Mouse (Mus musculus) retina, postnatal 1 day (tissue): Measurements from ENCODE around the gene Calr.
"Not testable (repeated sequence)": the region's sequence is repeated elsewhere in the genome, so short reads cannot be mapped to it uniquely, and the experiment has no call there.

ENCODE experiments used
- DNase-seq: peaks from one replicate; pipeline ENCODE4 v3.0.0-alpha.2; 2012

The Calr gene

GRCm38 (mm10) chr8:84844397-84845070, 2.2 kb downstream of the Calr start:
- DNase-seq: no peak

- DNase-seq: no peak
Measured at GRCm38 (mm10) chr8:84841514-84841913, 5.2 kb downstream of the Calr start.

- DNase-seq: peak; percentile 97
Measured at GRCm38 (mm10) chr8:84840248-84840999, 6.3 kb downstream of the Calr start, which contains the start of gene Rad23a. Rad23a (minus strand) TSS chr8:84840665.

- no peak for DNase-seq
Measured at GRCm38 (mm10) chr8:84839875-84840247, 6.9 kb downstream of the Calr start.

- no peak for DNase-seq
Measured at GRCm38 (mm10) chr8:84839411-84839810, 7.3 kb downstream of the Calr start.

- no peak for DNase-seq
Measured at GRCm38 (mm10) chr8:84838513-84838912, 8.2 kb downstream of the Calr start.

GRCm38 (mm10) chr8:84837912-84838470, 8.7 kb downstream of the Calr start:
- DNase-seq: no peak

GRCm38 (mm10) chr8:84837149-84837911, 9.4 kb downstream of the Calr start:
- DNase-seq: no peak

GRCm38 (mm10) chr8:84834866-84835855, 11.6 kb downstream of the Calr start:
- DNase-seq: peak; percentile 86

- DNase-seq: peak; percentile 83
Measured at GRCm38 (mm10) chr8:84834002-84834865, 12.5 kb downstream of the Calr start.

- DNase-seq: no peak
Measured at GRCm38 (mm10) chr8:84832759-84833742, 13.7 kb downstream of the Calr start.

- DNase-seq: peak; percentile 86
Measured at GRCm38 (mm10) chr8:84832034-84832717, 14.6 kb downstream of the Calr start.

GRCm38 (mm10) chr8:84831490-84831889, 15.2 kb downstream of the Calr start, which contains the start of gene Gadd45gip1:
Gadd45gip1 (plus strand) TSS chr8:84831522.
- DNase-seq: no peak

- not testable (repeated sequence) for DNase-seq
Measured at GRCm38 (mm10) chr8:84826518-84826917, 20.2 kb downstream of the Calr start.

- DNase-seq: no peak
Measured at GRCm38 (mm10) chr8:84825636-84826035, 21.1 kb downstream of the Calr start.

GRCm38 (mm10) chr8:84823653-84824052, 23.1 kb downstream of the Calr start:
- peak; percentile 81 for DNase-seq

GRCm38 (mm10) chr8:84822723-84823122, 24.0 kb downstream of the Calr start, which contains the start of gene Dand5:
Dand5 (minus strand) TSS chr8:84822823.
- no peak for DNase-seq

- no peak for DNase-seq
Measured at GRCm38 (mm10) chr8:84816117-84816516, 30.6 kb downstream of the Calr start.

GRCm38 (mm10) chr8:84815547-84815946, 31.2 kb downstream of the Calr start:
- peak; percentile 94 for DNase-seq
